Mouse (Mus musculus) adipocyte (in vitro differentiated cells): Measurements from ENCODE around the gene Sh3pxd2a.
A peak's percentile ranks its signal among the peaks of the same experiment; 100 is the strongest.

Experiments used
- DNase-seq: peaks from one replicate; pipeline ENCODE4 v3.0.0-alpha.2; 2016; ENCODE audit warnings: low spot score

Gene Sh3pxd2a

GRCm38 (mm10) chr19:47369008-47369407, 95.2 kb downstream of the Sh3pxd2a start:
- DNase-seq: no peak

GRCm38 (mm10) chr19:47367271-47367879, 96.8 kb downstream of the Sh3pxd2a start:
- DNase-seq: peak; percentile 20

- peak; percentile 21 for DNase-seq
Observed at GRCm38 (mm10) chr19:47366576-47366975, 97.6 kb downstream of the Sh3pxd2a start.

GRCm38 (mm10) chr19:47363086-47363668, 101.0 kb downstream of the Sh3pxd2a start:
- no peak for DNase-seq

- DNase-seq: peak; percentile 25
Observed at GRCm38 (mm10) chr19:47360921-47361320, 103.3 kb downstream of the Sh3pxd2a start.

GRCm38 (mm10) chr19:47360017-47360416, 104.2 kb downstream of the Sh3pxd2a start:
- DNase-seq: no peak

- no peak for DNase-seq
Observed at GRCm38 (mm10) chr19:47359166-47359931, 104.9 kb downstream of the Sh3pxd2a start.

- no peak for DNase-seq
Observed at GRCm38 (mm10) chr19:47357297-47357696, 106.9 kb downstream of the Sh3pxd2a start.

GRCm38 (mm10) chr19:47356188-47356857, 107.9 kb downstream of the Sh3pxd2a start:
- DNase-seq: peak; percentile 87

GRCm38 (mm10) chr19:47354456-47354855, 109.7 kb downstream of the Sh3pxd2a start:
- no peak for DNase-seq

- no peak for DNase-seq
Observed at GRCm38 (mm10) chr19:47349043-47349442, 115.2 kb downstream of the Sh3pxd2a start.

- DNase-seq: no peak
Observed at GRCm38 (mm10) chr19:47348395-47349016, 115.7 kb downstream of the Sh3pxd2a start.

GRCm38 (mm10) chr19:47347021-47347643, 117.1 kb downstream of the Sh3pxd2a start:
- DNase-seq: no peak

- no peak for DNase-seq
Observed at GRCm38 (mm10) chr19:47346606-47347005, 117.6 kb downstream of the Sh3pxd2a start.

- DNase-seq: peak; percentile 65
Observed at GRCm38 (mm10) chr19:47345851-47346568, 118.2 kb downstream of the Sh3pxd2a start.

- DNase-seq: no peak
Observed at GRCm38 (mm10) chr19:47343422-47343821, 120.8 kb downstream of the Sh3pxd2a start.

GRCm38 (mm10) chr19:47339165-47339564, 125.0 kb downstream of the Sh3pxd2a start:
- peak; percentile 89 for DNase-seq

GRCm38 (mm10) chr19:47338396-47339164, 125.6 kb downstream of the Sh3pxd2a start:
- DNase-seq: no peak

GRCm38 (mm10) chr19:47337743-47338142, 126.5 kb downstream of the Sh3pxd2a start:
- DNase-seq: peak; percentile 99

- no peak for DNase-seq
Observed at GRCm38 (mm10) chr19:47337191-47337590, 127.0 kb downstream of the Sh3pxd2a start.
